Mouse (Mus musculus): ENCODE measurements around the gene Galnt17.

The Galnt17 gene

GRCm38 (mm10) chr5:131117391-131118040 is 190.8 kb downstream of the Galnt17 start:
- no peak for DNase-seq

- DNase-seq, result no peak
Measured at GRCm38 (mm10) chr5:131113850-131114470, 194.3 kb downstream of the Galnt17 start.

GRCm38 (mm10) chr5:131107188-131107587 is 201.1 kb downstream of the Galnt17 start:
- no peak for DNase-seq

- DNase-seq, result no peak
Measured at GRCm38 (mm10) chr5:131096824-131097223, 211.5 kb downstream of the Galnt17 start.

- no peak for DNase-seq
Measured at GRCm38 (mm10) chr5:131095635-131096034, 212.7 kb downstream of the Galnt17 start.

- DNase-seq, result no peak
Measured at GRCm38 (mm10) chr5:131094771-131095170, 213.5 kb downstream of the Galnt17 start.

GRCm38 (mm10) chr5:131094138-131094537 is 214.2 kb downstream of the Galnt17 start:
- no peak for DNase-seq

- no peak for DNase-seq
Measured at GRCm38 (mm10) chr5:131089876-131090275, 218.4 kb downstream of the Galnt17 start.

- DNase-seq, result no peak
Measured at GRCm38 (mm10) chr5:131088866-131089265, 219.4 kb downstream of the Galnt17 start.

GRCm38 (mm10) chr5:131083072-131083657 is 225.1 kb downstream of the Galnt17 start:
- DNase-seq, result no peak

GRCm38 (mm10) chr5:131077682-131078081 is 230.6 kb downstream of the Galnt17 start:
- no peak for DNase-seq

- no peak for DNase-seq
Measured at GRCm38 (mm10) chr5:131075795-131076194, 232.5 kb downstream of the Galnt17 start.

- no peak for DNase-seq
Measured at GRCm38 (mm10) chr5:131074295-131074694, 234.0 kb downstream of the Galnt17 start.

GRCm38 (mm10) chr5:131065174-131065573 is 243.1 kb downstream of the Galnt17 start:
- no peak for DNase-seq

GRCm38 (mm10) chr5:131048505-131048904 is 259.8 kb downstream of the Galnt17 start:
- no peak for DNase-seq

- no peak for DNase-seq
Measured at GRCm38 (mm10) chr5:131043130-131043529, 265.2 kb downstream of the Galnt17 start.

- no peak for DNase-seq
Measured at GRCm38 (mm10) chr5:131040441-131040840, 267.9 kb downstream of the Galnt17 start.

GRCm38 (mm10) chr5:131039611-131040313 is 268.5 kb downstream of the Galnt17 start:
- DNase-seq, result no peak

- DNase-seq, result no peak
Measured at GRCm38 (mm10) chr5:131024506-131024905, 283.8 kb downstream of the Galnt17 start.

GRCm38 (mm10) chr5:131022396-131022993 is 285.8 kb downstream of the Galnt17 start:
- no peak for DNase-seq

GRCm38 (mm10) chr5:131020936-131021335 is 287.4 kb downstream of the Galnt17 start:
- no peak for DNase-seq

GRCm38 (mm10) chr5:131019346-131019965 is 288.8 kb downstream of the Galnt17 start:
- DNase-seq, result no peak

- DNase-seq, result no peak
Measured at GRCm38 (mm10) chr5:131016066-131016465, 292.2 kb downstream of the Galnt17 start.
